Mouse (Mus musculus) thymus, adult 2 months (tissue): ENCODE results near the gene Rtkn.
A peak's percentile ranks its signal among the peaks of the same experiment; 100 is the strongest.

ENCODE experiments used
- CTCF ChIP-seq: fragments of 200-500 bp; IDR thresholded peaks from 2 replicates; pipeline ENCODE4 v1.5.1; 2012; ENCODE audit warnings: mild to moderate bottlenecking, control low read depth, low read length, moderate library complexity, borderline replicate concordance; ENCODE audit not compliant: control insufficient read depth, poor library complexity, insufficient read depth; ENCODE audit errors: extremely low read depth
- POLR2A ChIP-seq: fragments of 200-500 bp; IDR thresholded peaks from 2 replicates; pipeline ENCODE4 v1.6.1; 2012; ENCODE audit warnings: mild to moderate bottlenecking, low read length, control low read depth, moderate library complexity; ENCODE audit not compliant: control insufficient read depth, poor library complexity, insufficient read depth; ENCODE audit errors: extremely low read depth

- TF ChIP-seq CTCF (peak; percentile 24; the same call in 1 of the 2 replicates), POLR2A (peak; percentile 62)
Measured at GRCm38 (mm10) chr6:83108762-83109668, 26.2 kb upstream of the Rtkn start, which contains the start of gene Mrpl53.
